Mouse (Mus musculus) heart, embryonic 12.5 days (tissue): ENCODE results near the gene Gramd1c. TPM values are rescaled to one million over a fixed set of nuclear protein-coding genes. Genes with fewer than 3 reads are reported as not detected.

Experiments
- ATAC-seq: fragments of 200-750 bp; cut with Nextera tagmentation; 2 replicates; pipeline ENCODE4 v1.8.0; 2017; ENCODE audit warnings: moderate TSS enrichment, moderate library complexity; ENCODE audit not compliant: insufficient number of reproducible peaks, low FRiP score
- H3K27ac ChIP-seq: fragments of 300-500 bp; sonication (generic); 2 replicates; pipeline ENCODE4 v1.5.1; 2016; ENCODE audit warnings: mild to moderate bottlenecking, moderate library complexity; ENCODE audit not compliant: poor library complexity, severe bottlenecking
- H3K27me3 ChIP-seq: fragments of 300-500 bp; sonication (generic); replicated peaks from 2 replicates; pipeline ENCODE4 v1.6.1; 2016; ENCODE audit warnings: mild to moderate bottlenecking, moderate library complexity
- H3K36me3 ChIP-seq: fragments of 300-500 bp; sonication (generic); 2 replicates; pipeline ENCODE4 v1.6.1; 2016; ENCODE audit warnings: mild to moderate bottlenecking, moderate library complexity
- H3K4me1 ChIP-seq: fragments of 300-500 bp; sonication (generic); replicated peaks from 2 replicates; pipeline ENCODE4 v1.6.1; 2016; ENCODE audit warnings: mild to moderate bottlenecking
- H3K4me2 ChIP-seq: fragments of 300-500 bp; sonication (generic); 2 replicates; pipeline ENCODE4 v1.6.1; 2016; ENCODE audit warnings: mild to moderate bottlenecking, moderate library complexity
- H3K4me3 ChIP-seq: fragments of 300-500 bp; sonication (generic); 2 replicates; pipeline ENCODE4 v1.5.1; 2016; ENCODE audit warnings: mild to moderate bottlenecking
- H3K9ac ChIP-seq: fragments of 300-500 bp; sonication (generic); 2 replicates; pipeline ENCODE4 v1.6.1; 2016; ENCODE audit warnings: mild to moderate bottlenecking, moderate library complexity
- H3K9me3 ChIP-seq: fragments of 300-500 bp; sonication (generic); replicated peaks from 2 replicates; pipeline ENCODE4 v1.6.1; 2016; ENCODE audit warnings: mild to moderate bottlenecking, moderate library complexity
- WGBS: fragments of 180-500 bp; shearing (Covaris S2); methylation state at CpG from one replicate; pipeline ENCODE4 v1.1.7; 2016; 5-methylcytosine and 5-hydroxymethylcytosine counted together
- polyA plus RNA-seq: library from polyadenylated mRNA; unstranded; fragments of >200 nt; fragmentation: Nextera tagmentation; extraction: Ambion mirVana; gene quantifications from 2 replicates; pipeline ENCODE4 v1.2.1, GENCODE M21; 2016

The Gramd1c gene
- polyA plus RNA-seq, 1 experiment from 2014 or later = 7.6 TPM

DNA sequence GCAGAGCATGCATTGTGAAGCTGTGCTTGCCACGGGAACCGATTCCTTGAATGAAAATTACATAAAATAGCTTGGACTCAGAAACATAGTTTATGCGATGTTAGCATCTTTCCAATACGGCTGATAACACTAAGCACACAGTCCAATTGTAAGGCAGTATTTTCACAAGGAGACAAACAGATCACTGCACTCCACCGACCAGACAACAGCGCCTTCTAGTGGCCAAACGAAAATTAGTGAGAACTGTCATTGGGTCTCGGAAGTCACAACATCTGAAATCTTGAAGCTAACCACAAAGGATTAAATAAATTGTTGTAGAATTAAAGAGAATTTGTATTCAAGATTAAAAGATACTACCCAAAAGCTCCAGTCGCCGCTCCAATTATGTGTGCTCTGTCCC lies 4.4 kb downstream of the Gramd1c start:
- 23% methylated on average over 10 of the region's 10 CpGs for WGBS
- H3K36me3 ChIP-seq = no peaks in the 10 kb centered on the region
- H3K4me2 ChIP-seq = no peak overlapping the region
- H3K4me3 ChIP-seq = no peak overlapping the region
- H3K9me3 ChIP-seq = no peaks in the 10 kb centered on the region
- no peak overlapping the region for H3K27ac ChIP-seq
- H3K4me1 ChIP-seq = no peaks in the 10 kb centered on the region
- no peaks in the 10 kb centered on the region for H3K27me3 ChIP-seq
- no peak for ATAC-seq
- H3K9ac ChIP-seq = no peak overlapping the region

- Histone ChIP-seq H3K36me3 (no peaks in the 10 kb centered on the region), H3K4me1 (no peaks in the 10 kb centered on the region), H3K4me2 (no peak overlapping the region), H3K27me3 (no peaks in the 10 kb centered on the region), H3K27ac (no peak overlapping the region), H3K9me3 (no peaks in the 10 kb centered on the region), H3K4me3 (no peak overlapping the region), H3K9ac (no peak overlapping the region)
- 62% methylated on average over 8 of the region's 8 CpGs for WGBS
- no peak for ATAC-seq
These were observed 7.4 kb downstream of the Gramd1c start for GRCm38 (mm10) chr16:44055766-44056165.

GRCm38 (mm10) chr16:44053265-44053664 lies 9.9 kb downstream of the Gramd1c start:
- Histone ChIP-seq H3K4me1 (no peaks in the 10 kb centered on the region), H3K4me3 (no peak overlapping the region), H3K36me3 (no peaks in the 10 kb centered on the region), H3K9ac (no peak overlapping the region), H3K27me3 (no peaks in the 10 kb centered on the region), H3K9me3 (no peaks in the 10 kb centered on the region), H3K27ac (no peak overlapping the region), H3K4me2 (no peak overlapping the region)
- 74% methylated on average over 6 of the region's 6 CpGs for WGBS
- no peak for ATAC-seq

DNA sequence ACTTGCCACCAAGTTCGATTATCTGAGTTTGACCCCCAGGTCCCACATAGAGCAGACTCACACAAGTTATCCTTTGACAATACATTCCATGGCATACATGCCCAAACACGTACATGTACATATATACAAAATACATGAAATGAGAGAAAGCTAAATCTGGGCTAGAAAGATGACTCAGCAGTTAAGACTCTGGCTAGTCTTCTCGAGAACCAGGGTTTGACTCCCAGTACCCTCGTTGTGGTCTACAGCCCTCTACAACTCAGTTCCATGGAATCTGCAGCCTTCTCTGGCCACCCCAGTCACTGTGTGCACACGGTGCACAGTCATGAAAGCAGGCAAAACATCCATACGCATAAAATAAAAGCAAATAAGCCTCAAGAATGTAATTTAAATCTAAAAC lies 10.8 kb downstream of the Gramd1c start:
- H3K9ac ChIP-seq = no peak overlapping the region
- no peak overlapping the region for H3K4me3 ChIP-seq
- no peak for ATAC-seq
- H3K9me3 ChIP-seq = no peaks in the 10 kb centered on the region; the same call in 1 of the 2 replicates
- H3K27ac ChIP-seq = no peak overlapping the region
- H3K4me2 ChIP-seq = no peak overlapping the region
- no peaks in the 10 kb centered on the region for H3K36me3 ChIP-seq
- WGBS = 75% methylated on average over 6 of the region's 6 CpGs
- H3K4me1 ChIP-seq = no peaks in the 10 kb centered on the region
- no peaks in the 10 kb centered on the region for H3K27me3 ChIP-seq

DNA sequence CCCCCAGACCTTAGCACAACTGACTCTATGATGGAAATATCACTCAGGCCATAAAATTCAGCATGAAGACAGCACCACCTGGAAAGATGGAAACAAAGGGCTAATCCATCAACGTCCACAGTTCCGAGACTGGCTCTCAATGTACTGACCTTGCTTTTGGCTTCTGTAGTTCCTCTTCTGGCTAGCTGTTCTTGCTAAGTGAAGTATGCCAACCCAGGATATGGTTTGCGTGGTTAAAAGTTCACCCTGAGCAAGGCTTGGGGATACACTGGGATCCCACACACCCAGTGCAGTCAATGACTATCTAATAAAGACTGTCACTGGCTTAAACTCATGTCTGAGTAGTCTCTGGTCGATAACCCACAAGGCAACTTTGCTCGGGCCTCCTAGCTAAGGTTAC lies 13.0 kb downstream of the Gramd1c start:
- Histone ChIP-seq H3K4me3 (no peak overlapping the region), H3K9ac (no peak overlapping the region), H3K36me3 (no peaks in the 10 kb centered on the region), H3K27ac (no peak overlapping the region), H3K4me1 (no peaks in the 10 kb centered on the region), H3K4me2 (no peak overlapping the region), H3K27me3 (no peaks in the 10 kb centered on the region), H3K9me3 (peaks cover 3% of the 10 kb centered on the region; the same call in 1 of the 2 replicates)
- WGBS = 85% methylated on average over 5 of the region's 5 CpGs
- ATAC-seq = no peak

DNA sequence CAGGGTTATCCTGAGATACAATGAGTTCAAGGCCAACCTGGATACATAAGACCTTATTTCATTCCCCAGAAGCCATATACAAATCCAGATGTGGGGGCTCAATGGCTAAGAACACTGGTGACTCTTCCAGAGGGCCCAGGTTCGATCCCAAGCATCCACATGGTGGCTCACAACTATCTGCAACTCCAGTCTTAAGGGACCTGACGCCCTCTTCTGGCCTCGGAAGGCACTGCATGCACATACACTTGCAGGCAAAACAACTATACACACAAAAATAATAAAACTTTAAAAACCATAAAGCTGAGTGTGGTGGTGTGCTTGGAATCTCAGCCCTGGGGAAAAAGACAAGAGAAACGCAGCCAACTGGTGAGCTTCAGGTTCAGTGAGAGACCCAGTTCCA lies 24.0 kb downstream of the Gramd1c start:
- Histone ChIP-seq H3K9ac (no peak overlapping the region), H3K27me3 (no peaks in the 10 kb centered on the region), H3K4me2 (no peak overlapping the region), H3K27ac (no peak overlapping the region), H3K4me1 (no peaks in the 10 kb centered on the region), H3K9me3 (no peaks in the 10 kb centered on the region), H3K36me3 (peaks cover 3% of the 10 kb centered on the region; the same call in 1 of the 2 replicates), H3K4me3 (no peak overlapping the region)
- no peak for ATAC-seq
- 72% methylated on average over 4 of the region's 4 CpGs for WGBS

GRCm38 (mm10) chr16:44035221-44035620 lies 27.9 kb downstream of the Gramd1c start:
- WGBS = 82% methylated on average over 3 of the region's 3 CpGs
- Histone ChIP-seq H3K27ac (no peak overlapping the region), H3K4me2 (no peak overlapping the region), H3K36me3 (peaks cover 2% of the 10 kb centered on the region; the same call in 1 of the 2 replicates), H3K4me3 (no peak overlapping the region), H3K9me3 (no peaks in the 10 kb centered on the region), H3K4me1 (no peaks in the 10 kb centered on the region), H3K9ac (no peak overlapping the region), H3K27me3 (no peaks in the 10 kb centered on the region)
- ATAC-seq = no peak

- H3K27ac ChIP-seq = no peak overlapping the region
- H3K27me3 ChIP-seq = no peaks in the 10 kb centered on the region
- no peaks in the 10 kb centered on the region for H3K36me3 ChIP-seq
- no peaks in the 10 kb centered on the region for H3K4me1 ChIP-seq
- no peak overlapping the region for H3K4me2 ChIP-seq
- WGBS = 65% methylated on average over 5 of the region's 5 CpGs
- H3K4me3 ChIP-seq = no peak overlapping the region
- no peaks in the 10 kb centered on the region for H3K9me3 ChIP-seq
- no peak for ATAC-seq
- H3K9ac ChIP-seq = no peak overlapping the region
These were observed 29.8 kb downstream of the Gramd1c start for GRCm38 (mm10) chr16:44033365-44033764.

GRCm38 (mm10) chr16:44029273-44029672 lies 33.9 kb downstream of the Gramd1c start:
- H3K9ac ChIP-seq = no peak overlapping the region
- no peaks in the 10 kb centered on the region for H3K9me3 ChIP-seq
- H3K4me1 ChIP-seq = no peaks in the 10 kb centered on the region
- no peak overlapping the region for H3K4me3 ChIP-seq
- no peaks in the 10 kb centered on the region for H3K27me3 ChIP-seq
- H3K36me3 ChIP-seq = no peaks in the 10 kb centered on the region
- H3K4me2 ChIP-seq = no peak overlapping the region
- no peak for ATAC-seq
- 34% methylated on average over 2 of the region's 2 CpGs for WGBS
- no peak overlapping the region for H3K27ac ChIP-seq

DNA sequence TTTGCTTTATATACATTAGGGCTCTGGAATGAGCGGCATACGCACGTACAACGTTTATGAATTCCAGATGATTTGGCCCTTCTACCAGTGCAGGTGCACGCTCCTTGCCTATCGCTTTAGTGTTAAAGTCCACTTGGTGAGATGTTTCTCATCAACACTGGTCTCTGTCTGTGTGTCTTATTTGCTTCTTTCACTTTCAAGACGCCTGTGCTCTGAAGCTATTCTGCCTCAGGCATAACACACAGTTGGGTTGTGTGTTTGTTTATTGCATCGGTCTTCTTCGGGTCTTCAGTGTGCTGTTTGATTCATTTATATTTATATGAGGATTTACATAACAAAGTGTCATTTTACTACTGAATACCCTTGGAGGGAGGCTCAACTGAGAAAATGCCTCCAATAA lies 36.3 kb downstream of the Gramd1c start:
- no peaks in the 10 kb centered on the region for H3K36me3 ChIP-seq
- ATAC-seq = no peak
- no peak overlapping the region for H3K9ac ChIP-seq
- H3K4me3 ChIP-seq = no peak overlapping the region
- H3K27ac ChIP-seq = no peak overlapping the region
- H3K4me2 ChIP-seq = no peak overlapping the region
- no peaks in the 10 kb centered on the region for H3K27me3 ChIP-seq
- no peaks in the 10 kb centered on the region for H3K4me1 ChIP-seq
- 89% methylated on average over 9 of the region's 9 CpGs for WGBS
- no peaks in the 10 kb centered on the region for H3K9me3 ChIP-seq

GRCm38 (mm10) chr16:44026210-44026609 lies 36.9 kb downstream of the Gramd1c start:
- no peak overlapping the region for H3K4me3 ChIP-seq
- no peak for ATAC-seq
- no peaks in the 10 kb centered on the region for H3K4me1 ChIP-seq
- 70% methylated on average over 6 of the region's 6 CpGs for WGBS
- no peaks in the 10 kb centered on the region for H3K27me3 ChIP-seq
- no peak overlapping the region for H3K9ac ChIP-seq
- H3K27ac ChIP-seq = no peak overlapping the region
- H3K9me3 ChIP-seq = no peaks in the 10 kb centered on the region
- H3K36me3 ChIP-seq = no peaks in the 10 kb centered on the region
- no peak overlapping the region for H3K4me2 ChIP-seq

DNA sequence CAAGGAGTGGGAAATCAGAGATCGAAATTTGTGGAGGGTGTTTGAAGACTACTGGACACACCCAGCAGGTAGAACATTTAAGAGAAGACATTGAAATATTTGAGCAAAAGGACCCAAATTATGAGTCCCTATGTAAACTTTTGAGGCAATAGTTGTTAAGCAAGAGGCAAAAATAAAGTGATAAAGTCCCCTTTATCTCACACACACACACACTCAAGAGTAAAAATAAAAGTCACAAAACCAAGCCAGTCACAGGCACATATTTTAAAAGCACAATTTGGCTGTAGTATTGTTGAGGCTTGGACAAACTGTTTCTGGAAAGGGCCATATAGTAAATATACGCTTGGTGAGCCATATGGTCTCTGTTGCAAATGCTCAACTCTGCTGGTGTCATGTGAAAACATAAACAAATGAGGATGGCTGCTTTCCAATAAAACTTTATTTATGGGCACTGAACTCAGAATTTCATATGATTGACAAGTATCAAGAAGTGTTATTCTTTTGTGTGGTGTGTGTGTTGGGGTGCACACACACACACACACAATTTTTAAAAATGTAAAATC lies 44.1 kb downstream of the Gramd1c start:
- Histone ChIP-seq H3K4me2 (peak overlapping the region; percentile 50), H3K4me1 (peaks cover 18% of the 10 kb centered on the region), H3K9ac (no peak overlapping the region), H3K27me3 (no peaks in the 10 kb centered on the region), H3K36me3 (no peaks in the 10 kb centered on the region), H3K9me3 (no peaks in the 10 kb centered on the region), H3K4me3 (no peak overlapping the region), H3K27ac (peak overlapping the region; percentile 30)
- WGBS = 65% methylated on average over 2 of the region's 2 CpGs
- no peak for ATAC-seq
